Mouse (Mus musculus) CH12.LX (cell line): ENCODE measurements around the gene Cd300ld3.

Experiments used
- BHLHE40 ChIP-seq: IDR thresholded peaks from 2 replicates; pipeline ENCODE4 v1.6.1; 2011; ENCODE audit warnings: mild to moderate bottlenecking, low read depth, low read length, improper control_type of control experiment
- CTCF ChIP-seq, 2 experiments: IDR thresholded peaks in 1 of 2; conservative IDR thresholded peaks in 1 of 2; 2 replicates each; pipeline ENCODE4 v1.5.1; 2011 to 2012; ENCODE audit warnings: low read depth in 2 of 2, low read length in 2 of 2, improper control_type of control experiment in 1 of 2, inconsistent platforms in 1 of 2, mild to moderate bottlenecking in 1 of 2, moderate library complexity in 1 of 2
- E2F4 ChIP-seq: IDR thresholded peaks from 2 replicates; pipeline ENCODE4 v1.6.1; 2011; ENCODE audit warnings: low read depth, low read length, improper control_type of control experiment; ENCODE audit not compliant: insufficient replicate concordance
- EP300 ChIP-seq: IDR thresholded peaks from 2 replicates; pipeline ENCODE4 v1.6.1; 2011; ENCODE audit warnings: low read length, improper control_type of control experiment
- MXI1 ChIP-seq: IDR thresholded peaks from 2 replicates; pipeline ENCODE4 v1.6.1; 2011; ENCODE audit warnings: mild to moderate bottlenecking, low read depth, low read length, improper control_type of control experiment
- NRF1 ChIP-seq: IDR thresholded peaks from 2 replicates; pipeline ENCODE4 v1.6.1; 2014; ENCODE audit warnings: low read depth, mild to moderate bottlenecking, inconsistent platforms, low read length, improper control_type of control experiment, moderate library complexity
- POLR2A ChIP-seq: IDR thresholded peaks from 2 replicates; pipeline ENCODE4 v1.6.1; 2011; ENCODE audit warnings: low read depth, mild to moderate bottlenecking, improper control_type of control experiment, low read length
- POLR2AphosphoS2 ChIP-seq: IDR thresholded peaks from 2 replicates; pipeline ENCODE4 v1.6.1; 2011; ENCODE audit warnings: low read depth, low read length, improper control_type of control experiment
- TBP ChIP-seq: conservative IDR thresholded peaks from 2 replicates; pipeline ENCODE4 v1.6.1; 2011; ENCODE audit warnings: low read depth, low read length, improper control_type of control experiment
- ZKSCAN1 ChIP-seq: IDR thresholded peaks from 2 replicates; pipeline ENCODE4 v1.6.1; 2012; ENCODE audit warnings: low read depth, inconsistent platforms, low read length, improper control_type of control experiment, borderline replicate concordance

DNA sequence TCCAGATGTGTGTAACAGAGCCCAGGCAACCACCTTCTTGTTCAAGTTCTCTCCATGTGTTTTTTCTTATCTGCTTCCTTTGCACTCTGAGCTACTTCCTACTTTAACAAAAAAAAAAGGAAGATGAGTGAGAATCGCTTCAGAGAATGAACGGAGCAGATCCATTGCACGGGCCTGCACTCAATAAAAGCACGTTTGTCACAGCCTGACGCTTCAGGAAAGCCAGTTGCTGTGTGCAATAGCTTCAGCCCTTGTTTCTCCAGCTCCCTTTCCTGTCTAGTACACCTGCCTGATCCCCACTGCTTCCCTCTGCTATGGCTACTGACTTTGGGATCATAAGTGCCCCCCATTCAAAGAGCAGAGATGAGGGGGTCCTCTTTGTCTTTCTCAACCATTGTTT, 13.9 kb upstream of the Cd300ld3 start, which contains the start of gene Cd300e:
- TF ChIP-seq EP300 (no peak), NRF1 (no peak), MXI1 (no peak), BHLHE40 (no peak), CTCF (conservative IDR thresholded peaks at IDR 0.05 in 1 of 2, IDR thresholded peaks at IDR 0.05 in 1 of 2; ENCODE audit: low read depth in 2 of 2, low read length in 2 of 2) (no peak), ZKSCAN1 (no peak), POLR2AphosphoS2 (no peak), E2F4 (no peak), POLR2A (no peak), TBP (no peak)
